ENCODE assay signal across 9 mouse cellular contexts in the genomic region with DNA sequence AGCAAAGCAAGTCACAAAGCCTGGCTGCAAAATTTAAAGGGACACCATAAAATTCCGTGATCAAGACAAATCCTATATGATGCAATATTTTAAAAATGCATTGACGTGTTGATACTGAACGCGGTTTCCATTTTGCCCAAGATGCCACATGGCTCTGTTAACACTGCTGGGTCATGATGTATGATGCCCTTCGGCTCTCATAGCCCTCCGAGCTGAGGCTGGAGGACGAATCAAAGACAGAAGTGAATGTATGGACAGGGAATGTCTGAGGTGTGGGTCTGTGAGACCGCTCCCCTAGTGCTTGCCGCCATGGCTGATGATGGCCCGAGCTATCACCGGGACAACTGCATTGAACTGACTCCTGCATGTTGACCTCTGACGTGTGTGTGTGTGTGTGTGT. TPM values are rescaled to one million over a fixed set of nuclear protein-coding genes. Genes with fewer than 3 reads are reported as not detected.
A peak's percentile ranks its signal among the peaks of the same experiment; 100 is the strongest.
DNase-seq lines count a peak whose midpoint lies in the region; ATAC-seq and TF ChIP-seq lines count a peak whose summit lies in the region.
"Had no signal": no experiment of that assay in that cellular context is flagged by ENCODE, and none has a peak within 500 bp of the region (broad histone marks: within the 10 kb centered on the region; RNA-seq: fewer than 3 reads in every experiment).

No protein-coding gene starts in this region.

- no peak overlapping the region for H3K27ac ChIP-seq in heart, adult 2 months
- no peak overlapping the region for H3K27ac ChIP-seq in midbrain, embryonic 12.5 days (replicated peaks)
- H3K27ac ChIP-seq: stomach, embryonic 15.5 days had no signal

- ATAC-seq in midbrain, embryonic 12.5 days (ENCODE audit: low FRiP score, low read depth): no peak

- no peaks in the 10 kb centered on the region for H3K9me3 ChIP-seq in midbrain, embryonic 12.5 days
- H3K9me3 ChIP-seq: stomach, embryonic 15.5 days had no signal

- no peaks in the 10 kb centered on the region; the same call in 1 of the 2 replicates for H3K4me1 ChIP-seq in heart, adult 2 months (ENCODE audit: control insufficient read depth, insufficient read depth, low read length)
- H3K4me1 ChIP-seq in midbrain, embryonic 12.5 days: peaks cover 8% of the 10 kb centered on the region; the same call in 1 of the 2 replicates

- no peaks in the 10 kb centered on the region for H3K79me2 ChIP-seq in heart, adult 2 months (replicated peaks; ENCODE audit: control insufficient read depth, insufficient read depth, low read length)

- no peak overlapping the region for H3K4me3 ChIP-seq in heart, adult 2 months
- peak overlapping the region; percentile 68; the same call in 1 of the 2 replicates for H3K4me3 ChIP-seq in midbrain, embryonic 12.5 days

- H3K36me3 ChIP-seq in heart, adult 2 months (ENCODE audit: control insufficient read depth, insufficient read depth, low read length): no peaks in the 10 kb centered on the region
- no peaks in the 10 kb centered on the region for H3K36me3 ChIP-seq in midbrain, embryonic 12.5 days
- H3K36me3 ChIP-seq: stomach, embryonic 15.5 days had no signal

- TF ChIP-seq EP300 in heart, adult 2 months (IDR thresholded peaks at IDR 0.05; ENCODE audit: insufficient read depth, low read depth, low read length): no peak

- TF ChIP-seq CTCF in heart, adult 2 months (IDR thresholded peaks at IDR 0.05): no peak

- H3K27me3 ChIP-seq in heart, adult 2 months (ENCODE audit: control insufficient read depth, insufficient read depth, low read length): no peaks in the 10 kb centered on the region
- H3K27me3 ChIP-seq in midbrain, embryonic 12.5 days: peaks cover 24% of the 10 kb centered on the region; the same call in 1 of the 2 replicates

- H3K4me2 ChIP-seq in midbrain, embryonic 12.5 days (replicated peaks): peak overlapping the region; percentile 79

- intact Hi-C loops in heart, adult 2 months (cut with DNase I): loop anchor here (5.0 kb wide), 2 partner anchors 50 to 75 kb away; partner anchors contain the start of gene Kdm3a

- H3K9ac ChIP-seq in heart, adult 2 months (ENCODE audit: low read depth, low read length): no peak overlapping the region
- no peak overlapping the region for H3K9ac ChIP-seq in midbrain, embryonic 12.5 days (replicated peaks)

- WGBS in heart, adult 2 months: 91% methylated on average over 12 of the region's 12 CpGs
- 82% methylated on average over 12 of the region's 12 CpGs for WGBS in midbrain, embryonic 12.5 days

- no peak for TF ChIP-seq POLR2A in heart, adult 2 months (IDR thresholded peaks at IDR 0.05; ENCODE audit: insufficient read depth, low read depth, low read length)

- peak; percentile 68 for DNase-seq in heart, adult 11 months
- DNase-seq in heart, adult 2 months: no peak
- peak; percentile 10 for DNase-seq in thymus, postnatal 4 days
- DNase-seq in thymus, postnatal 25 days: no peak
- no peak for DNase-seq in urinary bladder, adult 18-20 months (ENCODE audit: low spot score in 2 of 2)
- DNase-seq in layer of hippocampus, postnatal 10 days (ENCODE audit: low spot score in 2 of 2): no peak
- DNase-seq in cerebellum, postnatal 14 days: no peak

RNA-seq across cellular contexts. Expression of gene Reep1, which starts 0.5 kb away (rescaled TPM):
- total RNA-seq in heart, adult 2 months (2021): 10 to 100 TPM; 16.7 to 18.4 TPM
- polyA plus RNA-seq in heart, adult 2 months (2012; rRNA removed): 12.1 and 25.0 TPM in 2 replicates
- 86.3 and 97.4 TPM in 2 replicates for polyA plus RNA-seq in midbrain, embryonic 12.5 days (2016; fragmentation: Nextera tagmentation; extraction: Ambion mirVana)
- total RNA-seq in layer of hippocampus, postnatal 10 days (2021): 100 to 1,000 TPM; 158 to 166 TPM

Comparison
In these comparisons a context has a peak if more than half of its experiments do, and no peak if none do; other contexts are left out.
1. DNase-seq: peak in heart, adult 11 months (single experiment) and thymus, postnatal 4 days (single experiment); none in heart, adult 2 months (0 of 2), thymus, postnatal 25 days (single experiment), urinary bladder, adult 18-20 months (0 of 2), layer of hippocampus, postnatal 10 days (0 of 2) and cerebellum, postnatal 14 days (0 of 2).
2. RNA of gene Reep1, which starts 0.5 kb away (total RNA-seq): 158 to 166 TPM in layer of hippocampus, postnatal 10 days; 16.7 to 18.4 TPM in heart, adult 2 months; every median in the first group is over 4 times any median in the second.